In the genomic region with DNA sequence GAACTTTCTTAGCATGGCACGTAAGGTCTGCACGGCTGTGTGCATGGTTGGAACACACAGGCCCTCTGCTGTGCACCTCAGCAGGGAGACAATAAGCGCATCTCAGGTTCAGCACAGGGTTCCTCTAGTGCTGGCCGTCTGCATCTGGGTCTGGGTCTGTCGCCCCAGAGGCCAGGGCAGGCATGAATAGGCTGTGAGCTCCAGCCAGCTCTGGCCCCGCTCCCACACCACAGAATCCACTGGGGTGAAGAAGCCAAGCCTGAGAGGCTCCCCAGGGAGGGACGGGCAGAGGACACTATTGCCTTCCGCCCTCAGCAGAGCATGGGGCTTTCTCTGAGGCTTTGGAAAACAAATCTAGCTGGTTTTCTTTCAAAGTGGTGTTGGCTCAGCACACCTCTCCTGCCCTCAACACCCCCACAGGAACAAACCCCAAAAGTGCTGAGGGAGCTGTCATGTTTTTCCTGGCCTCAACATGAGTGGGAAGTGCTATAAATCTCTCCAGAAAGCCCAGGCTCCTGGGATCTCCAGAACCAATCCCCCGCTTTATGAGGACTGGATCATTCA, we compare ENCODE assay signal across 8 mouse cellular contexts.
DNase-seq lines count a peak whose midpoint lies in the region; ATAC-seq lines count a peak whose summit lies in the region.

No protein-coding gene starts in this region.

- no peaks in the 10 kb centered on the region for H3K36me3 ChIP-seq in forebrain, embryonic 10.5 days (replicated peaks)
- no peaks in the 10 kb centered on the region for H3K36me3 ChIP-seq in forebrain, embryonic 11.5 days (ENCODE audit: control insufficient read depth, insufficient read depth, low read length)
- no peaks in the 10 kb centered on the region for H3K36me3 ChIP-seq in limb, embryonic 13.5 days

- no peak for ATAC-seq in forebrain, embryonic 11.5 days (replicated peaks; ENCODE audit: low FRiP score)
- peak; percentile 28 for ATAC-seq in limb, embryonic 13.5 days (ENCODE audit: low FRiP score, low read depth)

- H3K4me1 ChIP-seq in forebrain, embryonic 10.5 days = peaks cover 18% of the 10 kb centered on the region; the same call in 1 of the 2 replicates
- H3K4me1 ChIP-seq in forebrain, embryonic 11.5 days (replicated peaks; ENCODE audit: control insufficient read depth, insufficient read depth, low read length) = 0 out of 2 replicates have a peak, but pooled peaks cover 5% of the 10 kb centered on the region
- H3K4me1 ChIP-seq in limb, embryonic 13.5 days = peaks cover 52% of the 10 kb centered on the region

- H3K27me3 ChIP-seq in forebrain, embryonic 10.5 days (ENCODE audit: poor library complexity, severe bottlenecking) = no peaks in the 10 kb centered on the region
- H3K27me3 ChIP-seq in forebrain, embryonic 11.5 days (ENCODE audit: control insufficient read depth, insufficient read depth, low read length) = no peaks in the 10 kb centered on the region
- H3K27me3 ChIP-seq in limb, embryonic 13.5 days = peaks cover 9% of the 10 kb centered on the region

- H3K9me3 ChIP-seq in forebrain, embryonic 10.5 days = no peaks in the 10 kb centered on the region
- H3K9me3 ChIP-seq in forebrain, embryonic 11.5 days (ENCODE audit: control insufficient read depth, low read length) = no peaks in the 10 kb centered on the region
- H3K9me3 ChIP-seq in limb, embryonic 13.5 days = no peaks in the 10 kb centered on the region

- WGBS in forebrain, embryonic 10.5 days = 69% methylated on average over 9 of the region's 9 CpGs
- 67% methylated on average over 9 of the region's 9 CpGs for WGBS in forebrain, embryonic 11.5 days
- 36% methylated on average over 9 of the region's 9 CpGs for WGBS in limb, embryonic 13.5 days

- intact Hi-C loops in left cerebral cortex, postnatal 25 days (cut with DNase I) = no loop called here

- no peak overlapping the region for H3K4me2 ChIP-seq in forebrain, embryonic 11.5 days (ENCODE audit: low read depth, low read length, severe bottlenecking)
- peak overlapping the region; percentile 46 for H3K4me2 ChIP-seq in limb, embryonic 13.5 days (replicated peaks)

- no peak overlapping the region for H3K9ac ChIP-seq in forebrain, embryonic 11.5 days (ENCODE audit: low read length)
- peak overlapping the region; percentile 45; the same call in 1 of the 2 replicates for H3K9ac ChIP-seq in limb, embryonic 13.5 days

- DNase-seq in forebrain, embryonic 10.5 days (ENCODE audit: extremely low spot score, low spot score) = no peak
- no peak for DNase-seq in forebrain, embryonic 11.5 days (ENCODE audit: low spot score)
- DNase-seq in right cerebral cortex, postnatal 10 days (ENCODE audit: low spot score in 2 of 2) = peak; percentile 50 to 56
- no peak for DNase-seq in right cerebral cortex, postnatal 14 days
- DNase-seq in heart, postnatal 4 days = peak; percentile 33
- no peak for DNase-seq in spleen, postnatal 36 days (ENCODE audit: low spot score in 2 of 2)
- no peak for DNase-seq in left cerebral cortex, postnatal 25 days (ENCODE audit: low spot score in 2 of 2)

- no peak overlapping the region for H3K4me3 ChIP-seq in forebrain, embryonic 10.5 days
- no peak overlapping the region for H3K4me3 ChIP-seq in forebrain, embryonic 11.5 days (ENCODE audit: low read depth, low read length)
- no peak overlapping the region for H3K4me3 ChIP-seq in limb, embryonic 13.5 days

- peak overlapping the region; percentile 41; the same call in 1 of the 2 replicates for H3K27ac ChIP-seq in forebrain, embryonic 10.5 days
- no peak overlapping the region for H3K27ac ChIP-seq in forebrain, embryonic 11.5 days (ENCODE audit: low read depth, low read length)
- H3K27ac ChIP-seq in limb, embryonic 13.5 days = peak overlapping the region; percentile 87

Comparison
In these comparisons a context has a peak if more than half of its experiments do, and no peak if none do; other contexts are left out.
1. DNase-seq: peak in right cerebral cortex, postnatal 10 days (2 of 2) and heart, postnatal 4 days (single experiment); none in forebrain, embryonic 10.5 days (single experiment), forebrain, embryonic 11.5 days (single experiment), right cerebral cortex, postnatal 14 days (single experiment), spleen, postnatal 36 days (0 of 2) and left cerebral cortex, postnatal 25 days (0 of 2).